Mouse (Mus musculus) ovary, adult 18-20 months (tissue): ENCODE measurements at regions not wholly inside any gene's neighbourhood (a gene's known extent, or its start where the extent isn't known, plus 50 kb on each side); places are given as distances from the start of the nearest gene placed in this dataset.

Experiments used
- DNase-seq: peaks from one replicate; pipeline ENCODE4 v3.0.0; 2022; ENCODE audit warnings: low spot score, mixed read lengths

- DNase-seq = no peak
Observed at GRCm38 (mm10) chr14:25063090-25063489, 395.9 kb upstream of the Zmiz1 start.

- no peak for DNase-seq
Observed at GRCm38 (mm10) chr14:25064190-25064947, 394.6 kb upstream of the Zmiz1 start.

GRCm38 (mm10) chr14:25067435-25067834 is 391.6 kb upstream of the Zmiz1 start:
- DNase-seq = no peak

GRCm38 (mm10) chr14:25068430-25068829 is 390.6 kb upstream of the Zmiz1 start:
- peak; percentile 34 for DNase-seq

- no peak for DNase-seq
Observed at GRCm38 (mm10) chr14:25073143-25073542, 385.8 kb upstream of the Zmiz1 start.

- DNase-seq = no peak
Observed at GRCm38 (mm10) chr14:25074022-25074800, 384.8 kb upstream of the Zmiz1 start.

- no peak for DNase-seq
Observed at GRCm38 (mm10) chr14:25074891-25075290, 384.1 kb upstream of the Zmiz1 start.

- no peak for DNase-seq
Observed at GRCm38 (mm10) chr14:25080431-25080830, 378.6 kb upstream of the Zmiz1 start.

- DNase-seq = no peak
Observed at GRCm38 (mm10) chr14:25083847-25084246, 375.1 kb upstream of the Zmiz1 start.

- no peak for DNase-seq
Observed at GRCm38 (mm10) chr14:25096786-25097185, 362.2 kb upstream of the Zmiz1 start.

GRCm38 (mm10) chr14:25105391-25105790 is 353.6 kb upstream of the Zmiz1 start:
- DNase-seq = no peak

- no peak for DNase-seq
Observed at GRCm38 (mm10) chr14:25106451-25106850, 352.5 kb upstream of the Zmiz1 start.

GRCm38 (mm10) chr14:25108101-25108652 is 350.8 kb upstream of the Zmiz1 start:
- DNase-seq = no peak

GRCm38 (mm10) chr14:25108701-25109290 is 350.2 kb upstream of the Zmiz1 start:
- peak; percentile 58 for DNase-seq

- DNase-seq = no peak
Observed at GRCm38 (mm10) chr14:25109691-25110090, 349.3 kb upstream of the Zmiz1 start.

GRCm38 (mm10) chr14:25112832-25113231 is 346.2 kb upstream of the Zmiz1 start:
- DNase-seq = no peak

- no peak for DNase-seq
Observed at GRCm38 (mm10) chr14:25113326-25113725, 345.7 kb upstream of the Zmiz1 start.

- DNase-seq = no peak
Observed at GRCm38 (mm10) chr14:25116424-25116823, 342.6 kb upstream of the Zmiz1 start.

GRCm38 (mm10) chr14:25119999-25120398 is 339.0 kb upstream of the Zmiz1 start:
- no peak for DNase-seq

GRCm38 (mm10) chr14:25120506-25120905 is 338.5 kb upstream of the Zmiz1 start:
- no peak for DNase-seq

GRCm38 (mm10) chr14:25122971-25123535 is 335.9 kb upstream of the Zmiz1 start:
- peak; percentile 61 for DNase-seq
